9 mouse cellular contexts compared by ENCODE assay signal in genomic region chr17:26464972-26465371, GRCm38 (mm10). TPM values are rescaled to one million over a fixed set of nuclear protein-coding genes. Genes with fewer than 3 reads are reported as not detected.
DNase-seq lines count a peak whose midpoint lies in the region; ATAC-seq and TF ChIP-seq lines count a peak whose summit lies in the region.
"Had no signal": no experiment of that assay in that cellular context is flagged by ENCODE, and none has a peak within 500 bp of the region (broad histone marks: within the 10 kb centered on the region; RNA-seq: fewer than 3 reads in every experiment).

No protein-coding gene starts in this region.

- no peaks in the 10 kb centered on the region for H3K9me3 ChIP-seq in kidney, embryonic 14.5 days (ENCODE audit: control insufficient read depth, low read length)

- peak; percentile 56 for DNase-seq in gastrocnemius, adult 2 months
- no peak for DNase-seq in gastrocnemius, postnatal 4 days (ENCODE audit: low spot score in 2 of 2)
- peak; percentile 99 for DNase-seq in heart, adult 11 months
- DNase-seq in lung, postnatal 10 days, result peak; percentile 89
- DNase-seq in left cerebral cortex, postnatal 36 days (ENCODE audit: low spot score in 2 of 2), result no peak
- no peak for DNase-seq in thymus, postnatal 36 days
- DNase-seq in layer of hippocampus, adult 18-20 months (ENCODE audit: low spot score in 2 of 2), result no peak

- peak overlapping the region; percentile 58 for H3K4me3 ChIP-seq in gastrocnemius, adult 2 months
- H3K4me3 ChIP-seq in kidney, embryonic 14.5 days (ENCODE audit: low read length), result no peak overlapping the region

- peak overlapping the region; percentile 92 for H3K27ac ChIP-seq in gastrocnemius, adult 2 months
- H3K27ac ChIP-seq in kidney, embryonic 14.5 days (ENCODE audit: low read depth, low read length), result no peak overlapping the region

- no peak for TF ChIP-seq CTCF in gastrocnemius, adult 2 months (IDR thresholded peaks at IDR 0.05)

- no peaks in the 10 kb centered on the region for H3K4me1 ChIP-seq in kidney, embryonic 14.5 days (ENCODE audit: control insufficient read depth, insufficient read depth, low read length)

- no peaks in the 10 kb centered on the region for H3K27me3 ChIP-seq in kidney, embryonic 14.5 days (ENCODE audit: control insufficient read depth, insufficient read depth, low read length)

- intact Hi-C loops in gastrocnemius, adult 2 months (cut with DNase I), result no loop called here
- intact Hi-C loops in left cerebral cortex, postnatal 36 days (cut with DNase I), result loop anchor here (5.0 kb wide), 1 partner anchor 422 kb away; no protein-coding TSS in a partner anchor

- no peaks in the 10 kb centered on the region for H3K36me3 ChIP-seq in kidney, embryonic 14.5 days (ENCODE audit: control insufficient read depth, insufficient read depth, low read length)

- 58% methylated on average over 7 of the region's 7 CpGs for WGBS in kidney, embryonic 14.5 days

- H3K9ac ChIP-seq in kidney, embryonic 14.5 days (ENCODE audit: low read depth, low read length), result no peak overlapping the region

- peak overlapping the region; percentile 8; the same call in 1 of the 2 replicates for H3K4me2 ChIP-seq in kidney, embryonic 14.5 days (replicated peaks; ENCODE audit: low read depth, low read length)

- ATAC-seq in kidney, embryonic 14.5 days (ENCODE audit: low FRiP score, low TSS enrichment), result peak; percentile 25; the same call in 1 of the 2 replicates
- ATAC-seq: inflammation-experienced regulatory T-cells, adult 6 months had no signal

RNA-seq across cellular contexts. Expression of gene Neurl1b, which starts 50.3 kb away (rescaled TPM):
- total RNA-seq in gastrocnemius, adult 2 months (2021), result 1 to 10 TPM; 2.3 to 2.6 TPM
- 10 to 100 TPM; 16.8 to 17.2 TPM for total RNA-seq in gastrocnemius, postnatal 4 days (2021)
- polyA plus RNA-seq in kidney, embryonic 14.5 days (2014; fragmentation: Nextera tagmentation; extraction: Ambion mirVana), result 1.6 and 2.9 TPM in 2 replicates
- total RNA-seq in left cerebral cortex, postnatal 36 days (2021), result 10 to 100 TPM; 73.3 to 77.5 TPM
- 10 to 100 TPM; 80.4 to 80.8 TPM for total RNA-seq in layer of hippocampus, adult 18-20 months (2021)

Comparison
In these comparisons a context has a peak if more than half of its experiments do, and no peak if none do; other contexts are left out.
1. DNase-seq: peak in gastrocnemius, adult 2 months (single experiment), heart, adult 11 months (single experiment) and lung, postnatal 10 days (single experiment); none in gastrocnemius, postnatal 4 days (0 of 2), left cerebral cortex, postnatal 36 days (0 of 2), thymus, postnatal 36 days (0 of 2) and layer of hippocampus, adult 18-20 months (0 of 2).
2. RNA of gene Neurl1b, which starts 50.3 kb away (total RNA-seq): 80.4 to 80.8 TPM in layer of hippocampus, adult 18-20 months, 73.3 to 77.5 TPM in left cerebral cortex, postnatal 36 days and 16.8 to 17.2 TPM in gastrocnemius, postnatal 4 days; 2.3 to 2.6 TPM in gastrocnemius, adult 2 months; every median in the first group is over 4 times any median in the second.